8 mouse cellular contexts compared by ENCODE assay signal in the genomic region with DNA sequence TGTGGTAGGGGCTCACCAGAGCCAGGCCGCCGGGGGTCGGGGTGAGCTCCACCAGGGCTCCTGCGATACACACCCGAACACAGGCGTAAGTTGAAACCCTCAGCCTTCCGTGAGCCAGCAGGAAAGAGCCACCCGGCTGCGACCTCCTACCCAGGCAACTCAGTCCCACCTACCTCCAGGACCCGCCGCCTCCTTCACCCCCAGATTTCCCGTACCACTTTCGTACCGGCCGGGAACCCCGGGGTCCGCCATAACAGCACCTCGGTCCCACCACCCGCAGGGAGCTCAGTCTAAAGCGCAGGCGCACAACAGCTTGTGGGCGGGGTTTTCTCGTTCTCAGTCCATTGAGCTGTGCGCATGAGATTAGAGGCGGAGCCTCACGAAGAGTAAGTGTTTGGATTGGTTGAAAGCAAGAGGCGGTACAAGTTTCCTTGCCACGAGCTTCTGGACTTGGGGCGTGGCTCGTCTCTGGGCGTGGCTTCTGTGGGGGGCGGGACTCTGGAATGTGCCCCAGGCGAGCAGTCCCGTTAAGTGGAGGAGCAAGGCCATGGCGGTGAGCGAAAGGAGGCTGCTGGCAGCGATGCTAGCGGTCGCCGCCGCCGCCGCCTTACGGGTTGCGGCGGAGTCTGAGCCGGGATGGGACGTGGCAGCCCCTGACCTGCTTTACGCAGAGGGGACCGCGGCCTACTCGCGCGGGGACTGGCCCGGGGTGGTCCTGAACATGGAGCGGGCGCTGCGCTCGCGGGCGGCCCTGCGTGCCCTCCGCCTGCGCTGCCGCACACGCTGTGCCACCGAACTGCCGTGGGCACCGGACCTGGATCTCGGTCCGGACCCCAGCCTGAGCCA. TPM values are rescaled to one million over a fixed set of nuclear protein-coding genes. Genes with fewer than 3 reads are reported as not detected.
A peak's percentile ranks its signal among the peaks of the same experiment; 100 is the strongest.
DNase-seq lines count a peak whose midpoint lies in the region; ATAC-seq and TF ChIP-seq lines count a peak whose summit lies in the region.

A gene (minus strand): TSS at position 303 of the 846 bp plus-strand sequence.
A gene (plus strand): TSS at position 506 of the 846 bp plus-strand sequence.

- H3K36me3 ChIP-seq in hindbrain, postnatal 0 days (ENCODE audit: insufficient read depth, low read length), result 0 out of 2 replicates have a peak, but pooled peaks cover 7% of the 10 kb centered on the region

- intact Hi-C loops in gastrocnemius, adult 2 months (cut with DNase I), result loop anchor here (5.0 to 10.0 kb wide), 2 partner anchors 305 to 902 kb away; a partner anchor contains a TSS
- intact Hi-C loops in left cerebral cortex, adult 2 months (cut with DNase I), result no loop called here

- peak within 1 kb of the TSS; percentile 81 for H3K4me2 ChIP-seq in hindbrain, postnatal 0 days (ENCODE audit: low read depth, low read length)

- peak; percentile 95 for ATAC-seq in common myeloid progenitor, adult 5-6 weeks (replicated peaks; ENCODE audit: low read depth, poor library complexity, severe bottlenecking)
- peak; percentile 98 for ATAC-seq in hindbrain, postnatal 0 days
- ATAC-seq in megakaryocyte, adult 5-6 weeks (ENCODE audit: poor library complexity, severe bottlenecking), result peak; percentile 94

- peak within 1 kb of the TSS; percentile 99 for H3K4me3 ChIP-seq in gastrocnemius, adult 2 months
- peak within 1 kb of the TSS; percentile 91 for H3K4me3 ChIP-seq in hindbrain, postnatal 0 days (ENCODE audit: low read length)
- peak within 1 kb of the TSS; percentile 76 for H3K4me3 ChIP-seq in left cerebral cortex, adult 2 months

- WGBS in hindbrain, postnatal 0 days, result under 1% methylated on average over 63 of the region's 71 CpGs

- no peaks in the 10 kb centered on the region for H3K27me3 ChIP-seq in hindbrain, postnatal 0 days (ENCODE audit: insufficient read depth, low read length)

- H3K9ac ChIP-seq in hindbrain, postnatal 0 days (replicated peaks; ENCODE audit: low read length), result peak within 1 kb of the TSS; percentile 79

- H3K9me3 ChIP-seq in hindbrain, postnatal 0 days (ENCODE audit: low read length), result no peaks in the 10 kb centered on the region

- peak within 1 kb of the TSS; percentile 93 for H3K27ac ChIP-seq in gastrocnemius, adult 2 months
- peak within 1 kb of the TSS; percentile 70 for H3K27ac ChIP-seq in hindbrain, postnatal 0 days
- H3K27ac ChIP-seq in left cerebral cortex, adult 2 months, result peak within 1 kb of the TSS; percentile 70

- peaks cover 6% of the 10 kb centered on the region for H3K4me1 ChIP-seq in hindbrain, postnatal 0 days (ENCODE audit: insufficient read depth, low read length)

- peak; percentile 99 for DNase-seq in ZHBTc4 (ENCODE audit: low read depth, low spot score)
- peak; percentile 99 for DNase-seq in gastrocnemius, adult 2 months
- DNase-seq in hindbrain, postnatal 0 days (ENCODE audit: low spot score), result peak; percentile 99
- DNase-seq in left cerebral cortex, adult 2 months (ENCODE audit: extremely low spot score in 1 of 2, low spot score in 2 of 2), result peak; percentile 96 to 97
- DNase-seq in right cerebral cortex, adult 2 months (ENCODE audit: low spot score in 2 of 2), result peak; percentile 99
- DNase-seq in urinary bladder, postnatal 14 days (ENCODE audit: low spot score), result peak; percentile 99

- TF ChIP-seq CTCF in gastrocnemius, adult 2 months (IDR thresholded peaks at IDR 0.05), result no peak
- TF ChIP-seq CTCF in hindbrain, postnatal 0 days (IDR thresholded peaks at IDR 0.05; ENCODE audit: low read depth), result no peak
- no peak for TF ChIP-seq CTCF in left cerebral cortex, adult 2 months (IDR thresholded peaks at IDR 0.05)

RNA-seq across cellular contexts. Expression of the first gene that starts in this region (rescaled TPM):
- 6.9 and 14.6 TPM in 2 replicates for total RNA-seq in common myeloid progenitor, adult 5-6 weeks (2017)
- total RNA-seq in gastrocnemius, adult 2 months (2021), result 10 to 100 TPM; 27.8 to 29.7 TPM
- total RNA-seq in hindbrain, postnatal 0 days (2014; rRNA removed), result 15.3 and 26.4 TPM in 2 replicates
- polyA plus RNA-seq in hindbrain, postnatal 0 days (2015; fragmentation: Nextera tagmentation; extraction: Ambion mirVana), result 19.8 and 20.5 TPM in 2 replicates
- 10 to 100 TPM; 28.5 to 30.4 TPM for total RNA-seq in left cerebral cortex, adult 2 months (2021)
- total RNA-seq in megakaryocyte, adult 5-6 weeks (2015), result 2.1 and 4.5 TPM in 2 replicates
- total RNA-seq in megakaryocyte, adult 5-6 weeks (2017), result 2.9 and 6.6 TPM in 2 replicates

RNA-seq across cellular contexts. Expression of the second gene that starts in this region (rescaled TPM):
- total RNA-seq in common myeloid progenitor, adult 5-6 weeks (2017), result 5.1 and 11.5 TPM in 2 replicates
- total RNA-seq in gastrocnemius, adult 2 months (2021), result 10 to 100 TPM in 1 of 2 experiments, 1 to 10 TPM in 1; 9.6 to 12.7 TPM
- total RNA-seq in hindbrain, postnatal 0 days (2014; rRNA removed), result 15.3 and 18.3 TPM in 2 replicates
- 9.1 and 9.8 TPM in 2 replicates for polyA plus RNA-seq in hindbrain, postnatal 0 days (2015; fragmentation: Nextera tagmentation; extraction: Ambion mirVana)
- 1 to 10 TPM; 8.0 to 8.9 TPM for total RNA-seq in left cerebral cortex, adult 2 months (2021)
- 0.94 and 1.1 TPM in 2 replicates for total RNA-seq in megakaryocyte, adult 5-6 weeks (2015)
- 3.3 and 3.5 TPM in 2 replicates for total RNA-seq in megakaryocyte, adult 5-6 weeks (2017)

Comparison
In these comparisons a context has a peak if more than half of its experiments do, and no peak if none do; other contexts are left out.
1. Peak in every context shown above with its lines: DNase-seq, ATAC-seq, H3K4me3 ChIP-seq and H3K27ac ChIP-seq.